Mouse (Mus musculus) liver, embryonic 14.5 days (tissue): ENCODE measurements around the gene Rfk.

Source experiments
- CTCF ChIP-seq: IDR thresholded peaks from 2 replicates; pipeline ENCODE4 v1.5.1; 2016; ENCODE audit warnings: antibody characterized with exemption, low read depth, control low read depth
- EP300 ChIP-seq: IDR thresholded peaks from 2 replicates; pipeline ENCODE4 v1.6.1; 2016; ENCODE audit warnings: antibody characterized with exemption, low read depth

- TF ChIP-seq CTCF (no peak), EP300 (no peak)
These were observed 14.7 kb downstream of the Rfk start for GRCm38 (mm10) chr19:17408591-17408990.
